Mouse (Mus musculus): Measurements from ENCODE around the gene Olfr193.
"Not testable (repeated sequence)": the region's sequence is repeated elsewhere in the genome, so short reads cannot be mapped to it uniquely, and the experiment has no call there.

Gene Olfr193

DNA sequence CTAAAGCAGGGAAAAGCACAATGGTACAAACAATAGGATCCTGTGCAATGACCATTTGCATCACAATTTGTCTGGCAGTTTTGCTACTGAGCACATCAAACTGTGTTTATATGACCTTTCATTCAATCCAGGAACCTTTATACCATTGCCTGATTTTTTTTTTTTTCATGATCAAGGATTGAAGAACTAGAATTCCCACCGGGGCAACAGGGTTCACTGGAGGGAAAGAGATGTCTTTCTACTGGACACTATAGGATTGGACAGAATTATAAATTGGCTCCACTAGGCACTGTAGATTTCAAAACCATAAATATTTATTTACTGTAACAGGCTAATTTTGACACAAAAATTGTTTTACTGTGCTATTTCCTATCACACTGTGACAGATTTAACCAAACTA lies at the start of gene Olfr193:
Olfr193 (minus strand) TSS at position 101 of the 400 bp plus-strand sequence.
- DNase-seq = no peak

DNA sequence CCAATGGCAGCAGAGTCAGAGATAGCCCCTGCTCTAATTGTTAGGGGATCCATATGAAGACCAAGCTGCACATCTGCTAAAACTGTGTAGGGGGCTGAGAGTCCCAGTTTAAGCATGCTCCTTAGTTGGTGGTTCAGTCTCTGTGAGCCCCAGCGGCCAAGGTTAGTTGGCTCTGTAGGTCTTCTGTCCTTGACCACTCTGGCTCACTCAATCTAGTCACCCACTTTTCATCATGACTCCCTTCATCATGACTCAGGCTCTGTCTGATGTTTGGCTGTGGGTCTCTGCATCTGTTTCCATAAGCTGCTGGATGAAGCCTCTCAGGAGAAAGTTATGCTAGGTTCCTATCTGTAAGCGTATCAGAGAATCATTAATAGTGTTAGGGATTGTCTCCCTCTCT lies 40.3 kb upstream of the Olfr193 start:
- no peak for DNase-seq

DNA sequence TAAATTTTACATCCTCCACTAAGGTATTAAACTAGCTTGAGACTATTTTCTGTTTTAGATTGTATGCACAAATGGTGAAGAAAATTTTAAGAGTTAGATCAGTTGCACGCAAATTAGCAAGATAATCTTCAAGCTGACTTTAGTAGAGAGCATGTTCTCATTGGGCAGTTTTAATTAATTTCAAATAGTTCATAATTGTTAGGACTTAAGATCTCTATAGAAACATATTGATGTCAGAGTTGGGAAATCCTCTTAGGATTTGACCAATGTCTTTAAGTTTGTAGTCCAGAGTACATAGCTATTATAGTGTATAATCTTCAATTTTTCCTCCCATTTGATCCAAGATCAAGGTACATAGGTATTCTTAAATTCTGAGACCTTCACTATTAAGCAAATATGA lies 35.1 kb upstream of the Olfr193 start, which contains the start of gene Olfr195:
Olfr195 (plus strand) TSS at position 301 of the 400 bp plus-strand sequence.
- DNase-seq = no peak

DNA sequence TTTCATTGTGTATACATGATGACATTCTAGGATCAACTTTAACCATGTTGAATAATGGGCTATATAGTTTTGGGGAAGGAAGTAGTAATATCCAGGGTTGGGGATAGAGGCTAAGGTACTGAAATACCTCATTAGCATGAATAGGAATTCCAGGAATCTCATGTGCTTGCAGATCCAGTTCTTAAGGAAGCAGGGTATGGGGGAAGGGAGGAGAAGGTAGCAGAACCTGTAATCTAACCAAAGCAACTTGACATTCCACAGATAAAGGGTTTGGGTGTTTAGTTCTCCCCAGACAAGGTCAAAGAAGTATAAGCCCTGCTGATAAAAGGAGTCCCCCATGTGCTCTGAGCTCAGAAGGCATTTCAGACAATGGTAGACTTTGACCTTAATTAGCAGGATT lies 29.4 kb upstream of the Olfr193 start:
- no peak for DNase-seq

DNA sequence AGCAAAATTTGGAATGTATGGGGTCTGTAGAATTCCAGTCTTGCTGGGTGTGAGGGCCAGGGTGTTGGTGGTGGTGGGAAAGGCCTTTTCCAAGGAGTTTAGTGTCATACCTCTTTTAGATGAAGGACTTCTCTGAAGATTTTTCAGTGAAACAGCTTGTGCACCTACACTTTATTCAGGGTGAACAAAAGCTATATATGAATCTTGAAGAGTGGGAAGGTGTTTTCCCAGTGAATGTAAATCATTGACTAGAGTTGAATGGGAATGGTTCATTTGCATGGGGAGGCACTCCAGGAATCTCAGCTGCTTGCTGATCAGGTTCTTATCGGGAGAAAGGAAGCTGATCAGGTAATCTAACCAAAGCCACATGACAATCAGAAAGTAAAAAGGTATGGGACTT lies 19.1 kb upstream of the Olfr193 start:
- DNase-seq = no peak

DNA sequence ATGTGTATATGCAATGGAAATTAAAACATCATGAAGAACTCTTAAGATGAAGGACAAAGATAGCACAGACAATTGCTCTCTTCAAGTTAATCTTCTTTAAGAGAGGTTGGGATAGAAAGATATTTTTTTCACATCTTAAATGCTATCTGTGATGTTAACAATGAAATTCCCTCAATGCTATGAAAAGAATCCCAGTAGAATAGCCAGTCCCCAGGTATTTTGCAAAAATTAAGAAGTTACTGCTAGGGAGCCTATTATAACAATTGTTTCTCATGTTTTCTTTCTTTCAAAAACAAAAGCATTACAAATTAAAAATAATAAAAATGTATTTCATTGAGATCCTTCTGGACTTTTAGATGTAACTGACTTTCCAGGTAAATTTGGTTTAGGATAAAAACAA lies 9.3 kb upstream of the Olfr193 start, which contains the start of gene Olfr194:
Olfr194 (minus strand) TSS at position 101 of the 400 bp plus-strand sequence.
- no peak for DNase-seq

DNA sequence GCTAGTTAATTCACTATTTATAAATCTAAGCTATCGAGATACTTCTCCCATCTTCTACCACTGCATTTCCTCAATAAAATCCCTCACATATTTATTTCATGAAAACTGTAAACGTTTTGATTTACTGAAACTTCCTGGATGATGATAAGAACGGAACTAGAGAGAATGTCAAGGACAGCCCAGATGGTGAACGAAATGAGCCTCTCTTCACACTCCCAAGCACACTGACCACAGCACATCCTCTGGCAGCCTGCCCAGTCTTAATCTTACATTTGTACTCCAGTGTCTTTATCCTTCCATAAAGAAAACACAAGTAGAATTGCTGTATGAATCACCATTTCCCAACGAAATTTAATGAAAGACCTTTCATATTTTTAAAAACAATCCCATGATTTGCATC lies 3.2 kb downstream of the Olfr193 start:
- DNase-seq = not testable (repeated sequence)

DNA sequence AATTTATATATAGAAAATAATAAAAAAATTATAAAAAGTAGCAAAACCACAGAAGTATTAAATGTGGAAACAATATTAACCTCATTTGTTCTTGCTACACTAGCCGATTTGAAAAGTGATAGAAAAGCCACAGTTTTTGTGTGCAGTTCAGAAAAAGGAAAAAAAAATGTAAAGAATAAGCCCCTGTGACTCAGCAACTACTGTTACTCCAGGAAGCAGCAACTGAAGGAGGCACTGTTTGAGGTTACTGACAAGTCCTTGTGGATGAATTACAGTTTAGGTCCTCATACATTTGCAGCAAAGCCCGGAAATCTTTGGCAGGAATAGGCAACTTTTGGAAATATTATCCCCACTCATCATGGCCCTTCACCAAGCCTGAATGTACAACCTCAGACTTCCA lies 6.4 kb downstream of the Olfr193 start:
- DNase-seq = no peak

DNA sequence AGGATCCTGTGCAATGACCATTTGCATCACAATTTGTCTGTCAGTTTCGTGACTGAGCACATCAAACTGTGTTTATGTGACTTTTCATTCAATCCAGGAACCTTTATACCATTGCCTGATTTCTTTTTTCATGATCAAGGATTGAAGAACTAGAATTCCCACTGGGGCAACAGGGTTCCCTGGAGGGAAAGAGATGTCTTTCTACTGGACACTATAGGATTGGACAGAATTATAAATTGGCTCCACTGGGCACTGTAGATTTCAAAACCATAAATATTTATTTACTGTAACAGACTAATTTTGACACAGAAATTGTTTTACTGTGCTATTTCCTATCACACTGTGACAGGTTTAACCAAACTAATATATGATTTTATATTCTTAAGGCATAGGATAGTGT lies 22.0 kb downstream of the Olfr193 start, which contains the start of gene Olfr191:
Olfr191 (minus strand) TSS at position 101 of the 400 bp plus-strand sequence.
- not testable (repeated sequence) for DNase-seq

DNA sequence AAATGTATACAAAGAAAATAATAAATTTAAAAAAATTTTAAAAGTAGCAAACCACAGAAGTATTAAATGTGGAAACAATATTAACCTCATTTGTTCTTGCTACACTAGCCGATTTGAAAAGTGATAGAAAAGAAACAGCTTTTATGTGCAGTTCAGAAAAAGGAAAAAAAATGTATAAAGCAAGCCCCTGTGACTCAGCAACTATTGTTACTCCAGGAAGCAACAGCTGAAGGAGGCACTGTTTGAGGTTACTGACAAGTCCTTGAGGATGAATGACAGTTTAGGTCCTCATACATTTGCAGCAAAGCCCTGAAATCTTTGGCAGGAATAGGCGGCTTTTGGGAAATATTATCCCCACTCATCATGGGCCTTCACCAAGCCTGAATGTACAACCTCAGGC lies 30.6 kb downstream of the Olfr193 start:
- DNase-seq = not testable (repeated sequence)

DNA sequence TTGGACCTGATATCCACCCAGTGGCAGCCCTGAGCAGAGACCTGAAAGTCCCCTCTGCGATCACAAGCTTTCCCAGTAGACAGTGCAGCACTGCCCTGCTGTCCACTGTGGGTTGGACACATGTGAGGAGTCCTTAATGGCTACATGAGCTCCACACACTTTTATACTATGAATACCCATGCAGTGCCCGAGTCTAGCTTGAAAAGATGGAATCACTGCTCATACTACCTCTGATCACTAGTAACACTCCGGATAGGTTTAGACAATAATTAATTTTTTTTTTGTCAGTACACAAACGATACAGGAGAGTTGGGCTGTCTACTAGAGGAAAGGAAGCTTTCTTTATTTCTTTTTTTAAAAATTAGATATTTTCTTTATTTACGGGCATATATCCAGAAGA lies 33.8 kb downstream of the Olfr193 start, which contains the start of gene Olfr190:
Olfr190 (minus strand) TSS at position 101 of the 400 bp plus-strand sequence.
- DNase-seq = no peak

DNA sequence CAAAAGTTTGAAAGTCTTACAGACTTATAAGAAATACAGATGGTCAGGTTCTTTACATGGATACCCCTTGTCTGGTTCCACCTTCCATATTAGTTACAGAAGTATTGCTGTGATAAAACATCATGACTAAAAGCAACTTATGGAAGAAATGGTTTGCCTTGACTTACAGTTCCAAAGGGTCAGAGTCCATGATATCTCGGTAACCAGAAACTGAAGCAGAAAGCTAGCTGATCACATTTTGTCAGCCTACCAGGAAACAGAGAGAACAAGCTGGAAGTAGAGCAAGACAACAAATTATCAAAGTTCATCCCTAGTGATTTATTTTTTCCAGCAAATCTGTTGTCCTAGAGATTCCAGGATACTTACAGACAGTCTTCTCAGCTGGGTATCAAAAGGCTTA lies 38.2 kb downstream of the Olfr193 start:
- DNase-seq = no peak

DNA sequence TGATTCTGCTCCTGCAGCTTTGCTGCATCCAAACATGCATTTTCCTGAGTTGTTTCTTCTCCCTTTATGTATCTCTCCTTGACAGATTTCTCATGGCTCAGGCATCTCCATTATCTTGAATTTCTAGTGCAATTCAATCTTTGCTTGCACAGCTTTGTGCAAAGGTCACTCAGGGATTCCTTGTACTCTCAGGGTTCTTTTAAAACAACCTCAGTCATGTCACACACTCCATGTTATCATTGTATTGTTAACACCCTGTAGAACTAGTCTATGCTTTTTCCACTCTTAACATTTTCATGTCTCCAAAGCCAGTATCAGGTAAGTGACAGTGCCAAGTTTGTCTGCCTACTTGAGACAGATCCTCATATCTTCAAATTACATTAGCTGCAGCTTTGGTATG lies 39.9 kb downstream of the Olfr193 start:
- no peak for DNase-seq

DNA sequence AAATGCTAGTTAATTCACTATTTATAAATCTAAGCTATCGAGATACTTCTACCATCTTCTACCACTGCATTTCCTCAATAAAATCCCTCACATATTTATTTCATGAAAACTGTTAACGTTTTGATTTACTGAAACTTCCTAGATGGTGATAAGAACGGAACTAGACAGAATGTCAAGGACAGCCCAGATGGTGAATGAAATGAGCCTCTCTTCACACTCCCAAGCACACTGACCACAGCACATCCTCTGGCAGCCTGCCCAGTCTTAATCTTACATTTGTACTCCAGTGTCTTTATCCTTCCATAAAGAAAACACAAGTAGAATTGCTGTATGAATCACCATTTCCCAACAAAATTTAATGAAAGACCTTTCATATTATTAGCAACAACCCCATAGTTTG lies 49.3 kb downstream of the Olfr193 start:
- not testable (repeated sequence) for DNase-seq
